Mouse (Mus musculus) cerebellum, adult 11 months (tissue): Measurements from ENCODE around the gene Trmt2a.

Experiments
- DNase-seq: peaks from one replicate; pipeline ENCODE4 v3.0.0; 2022

The Trmt2a gene

DNA sequence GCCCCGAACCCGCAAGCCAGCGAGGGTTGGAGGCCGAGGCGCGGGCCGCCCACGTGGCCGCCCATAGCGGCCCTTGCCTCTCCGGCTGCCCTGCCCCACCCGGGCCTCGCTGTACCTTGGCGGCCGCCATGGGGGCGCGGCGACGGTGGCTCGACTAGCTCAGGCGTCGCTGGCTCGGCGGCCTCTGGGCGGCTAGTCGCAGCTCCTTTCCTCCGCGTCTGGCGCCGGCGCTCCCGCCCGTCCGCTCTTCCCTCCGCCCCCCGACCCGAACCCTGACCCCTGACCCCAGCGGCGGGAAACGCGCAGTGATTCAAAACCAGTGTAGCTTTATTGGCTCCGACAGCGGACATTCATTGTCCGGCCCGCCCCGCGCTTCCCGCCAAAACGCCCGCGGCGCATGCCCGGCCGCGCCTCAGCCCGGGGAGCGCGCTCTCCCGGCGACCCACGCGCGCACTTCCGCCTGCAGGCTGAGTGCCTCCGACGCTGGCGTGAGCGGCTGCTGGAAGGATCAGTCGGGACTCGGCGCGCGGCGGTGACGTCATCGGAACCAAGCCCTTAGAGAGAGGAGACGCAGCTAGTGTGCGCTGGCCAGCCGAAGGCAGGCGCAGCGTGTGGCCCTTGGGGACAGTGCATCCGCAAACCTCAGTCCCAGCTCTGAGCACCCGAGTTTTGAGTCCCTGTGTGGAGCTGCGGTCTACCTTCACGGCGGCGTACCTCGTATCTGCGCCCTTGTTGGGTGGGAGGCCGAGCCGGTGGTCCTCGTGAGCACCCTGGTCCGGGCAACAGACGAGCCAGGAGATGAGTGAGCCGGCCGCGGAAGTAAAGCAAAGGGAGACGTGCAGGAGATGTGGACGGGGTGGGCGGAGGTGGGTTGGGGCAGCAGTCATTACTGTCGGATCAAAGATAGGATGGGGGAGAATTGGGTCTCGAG is at the start of gene Trmt2a, which contains the start of gene Ranbp1:
Gene Trmt2a, plus strand, starts transcription at position 247 of the 931 bp plus-strand sequence.
Gene Ranbp1, minus strand, starts transcription at position 300 of the 931 bp plus-strand sequence.
- peak; percentile 97 for DNase-seq

DNA sequence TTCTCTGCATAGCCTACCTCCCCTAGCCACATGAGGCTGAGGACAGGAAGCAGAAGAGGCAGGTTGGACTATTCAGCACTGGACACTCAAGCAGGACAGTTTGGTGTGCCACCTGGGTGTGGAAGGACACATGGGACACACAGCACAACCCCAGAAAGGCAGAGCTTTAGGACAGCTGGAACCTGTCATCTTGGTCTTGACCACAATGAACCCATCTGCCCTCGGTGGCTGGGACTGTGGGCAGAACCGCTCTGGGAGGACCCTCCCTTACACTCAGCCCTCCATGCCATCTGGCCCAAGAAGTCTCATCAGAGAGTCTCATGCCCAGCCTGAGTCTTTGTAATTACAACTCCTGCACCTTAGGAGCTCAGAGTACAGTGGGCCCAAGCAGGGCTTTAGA is 48.4 kb upstream of the Trmt2a start:
- DNase-seq, result no peak

DNA sequence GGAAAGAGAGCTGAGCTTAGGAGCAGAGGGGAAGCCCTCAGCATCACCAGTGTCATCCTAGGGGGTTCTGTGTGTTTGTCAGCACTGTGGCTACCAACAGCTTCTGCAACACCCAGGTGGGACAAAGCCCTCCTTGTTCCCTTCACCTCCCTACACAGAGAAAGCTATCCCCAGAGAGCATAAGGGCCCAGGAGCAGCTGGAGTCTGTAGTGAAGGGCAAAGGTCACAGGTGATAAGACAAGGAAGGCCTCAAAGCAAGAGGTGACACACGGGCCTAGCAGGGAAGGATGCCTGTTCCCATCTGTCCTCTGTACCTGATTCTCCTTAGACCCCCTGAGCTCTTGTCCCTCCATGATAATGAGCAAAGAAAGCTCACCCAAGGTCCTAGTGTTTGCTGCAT is 46.9 kb upstream of the Trmt2a start:
- DNase-seq, result no peak

DNA sequence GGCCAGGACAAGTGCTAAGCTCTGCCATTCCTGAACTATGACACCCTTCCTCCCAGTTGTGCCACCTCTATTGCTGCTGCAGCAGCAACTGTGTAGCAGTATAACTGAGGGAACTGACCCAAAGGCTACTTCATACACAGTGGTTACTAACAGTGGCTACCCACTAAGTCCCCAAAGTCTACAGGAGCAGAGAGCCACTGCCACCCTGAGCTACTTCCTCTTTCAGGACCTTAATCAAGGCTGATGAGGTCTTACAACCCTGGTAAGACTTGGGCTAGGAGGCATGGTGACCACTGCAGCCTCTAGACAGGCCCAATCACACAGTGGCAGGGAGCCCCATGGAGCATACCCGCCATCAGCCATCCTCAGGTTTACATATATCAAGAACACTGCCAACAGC is 46.4 kb upstream of the Trmt2a start:
- no peak for DNase-seq

DNA sequence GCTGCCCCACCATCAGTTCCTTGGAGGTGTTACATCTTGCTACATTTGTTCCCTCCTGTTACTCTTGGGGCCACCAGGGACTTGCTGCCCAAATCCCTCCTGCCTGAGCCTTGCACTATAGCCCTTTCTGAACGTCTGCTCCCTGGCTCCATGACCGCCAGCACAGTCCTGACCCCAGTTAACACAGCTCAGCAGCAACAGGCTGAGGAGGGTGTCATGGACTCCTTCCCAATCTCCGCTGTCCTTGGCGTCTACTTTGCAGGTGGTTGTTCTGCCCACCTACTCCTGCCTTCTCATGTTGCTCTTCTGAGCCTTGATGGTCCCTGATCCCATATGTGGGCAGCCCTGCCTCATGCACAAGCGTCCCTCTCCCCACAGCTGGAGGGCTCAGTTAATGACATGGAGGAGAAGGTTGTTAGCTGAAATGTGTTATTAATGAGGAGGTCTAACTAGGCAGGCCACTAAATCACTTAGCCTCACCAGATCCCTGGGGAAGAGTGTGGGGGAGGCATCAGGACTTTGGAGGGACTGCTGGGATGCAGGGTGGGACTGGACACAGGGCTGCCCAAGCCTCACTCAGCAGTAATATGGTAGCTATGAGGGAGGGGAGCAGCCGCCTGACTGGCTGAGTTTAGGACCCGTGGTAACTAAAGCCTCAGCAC is 44.9 kb upstream of the Trmt2a start:
- DNase-seq, result no peak

DNA sequence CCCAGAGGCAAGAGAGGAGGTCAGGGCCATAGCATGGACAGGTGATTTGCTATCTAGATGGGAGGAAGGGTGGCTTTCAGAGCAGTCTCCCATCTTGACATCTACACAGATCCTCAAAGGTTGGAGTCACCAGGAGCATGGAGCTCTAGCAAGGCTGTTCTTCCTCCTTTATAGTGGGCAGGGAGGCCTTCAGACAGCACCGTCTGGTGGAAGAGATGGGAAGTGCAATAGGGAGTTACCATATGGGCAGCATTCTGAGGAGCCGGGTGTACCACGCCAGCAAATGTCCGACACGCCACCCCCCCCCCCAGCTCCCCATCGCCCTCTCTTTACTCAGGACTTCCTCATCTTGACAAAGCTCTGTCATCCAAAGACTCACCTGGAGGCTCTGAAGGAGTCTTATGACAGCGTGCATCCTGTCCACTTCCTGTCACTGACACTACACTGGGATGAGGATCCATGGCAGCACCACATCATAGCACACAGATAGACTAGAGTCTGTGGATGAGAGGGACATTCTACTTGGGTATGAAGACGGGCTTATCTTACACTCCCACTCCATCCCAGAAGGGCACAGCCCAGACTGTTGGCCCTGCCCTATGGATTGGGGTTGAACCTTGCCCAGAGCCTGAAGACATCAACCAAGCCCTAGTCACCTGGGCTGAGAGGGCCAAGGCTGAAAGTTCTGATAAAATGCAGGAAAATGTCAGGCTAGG is 37.6 kb upstream of the Trmt2a start:
- DNase-seq, result peak; percentile 74

DNA sequence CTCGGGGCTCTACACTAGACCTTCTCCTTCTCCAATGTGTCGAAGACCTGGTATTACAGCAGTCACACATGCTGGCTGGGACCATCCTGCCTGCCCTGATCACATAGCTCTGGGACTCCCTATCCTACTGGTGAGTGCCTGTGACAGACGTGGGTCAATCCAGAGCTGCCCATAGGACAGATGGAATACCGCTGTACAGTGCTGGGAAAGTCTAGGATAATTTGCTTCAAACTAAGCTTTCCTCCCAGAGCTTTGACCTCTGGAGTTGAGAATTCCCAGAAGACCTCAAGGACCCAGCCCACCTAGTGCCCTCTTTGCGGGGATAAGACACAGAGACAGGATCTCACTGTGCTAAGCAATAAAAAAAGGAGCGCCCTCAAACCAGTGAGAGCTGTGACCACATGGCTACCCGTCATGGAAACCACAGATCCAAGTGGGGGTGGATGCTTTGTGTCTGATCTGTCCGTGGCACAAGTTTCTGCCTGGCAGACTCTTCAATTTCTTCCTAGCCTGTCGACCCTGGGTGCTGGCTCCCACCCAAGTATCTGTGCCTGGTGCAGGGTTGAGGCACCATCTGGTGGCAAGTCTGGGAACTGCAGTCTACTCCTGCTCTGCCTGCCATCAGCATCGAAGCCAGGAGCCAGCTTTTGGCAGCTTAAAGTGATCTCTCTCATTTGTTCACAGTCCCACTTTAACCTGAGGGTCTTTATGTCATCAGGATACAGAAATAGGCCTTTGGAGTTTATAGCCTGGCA is 36.9 kb upstream of the Trmt2a start:
- DNase-seq, result peak; percentile 91

DNA sequence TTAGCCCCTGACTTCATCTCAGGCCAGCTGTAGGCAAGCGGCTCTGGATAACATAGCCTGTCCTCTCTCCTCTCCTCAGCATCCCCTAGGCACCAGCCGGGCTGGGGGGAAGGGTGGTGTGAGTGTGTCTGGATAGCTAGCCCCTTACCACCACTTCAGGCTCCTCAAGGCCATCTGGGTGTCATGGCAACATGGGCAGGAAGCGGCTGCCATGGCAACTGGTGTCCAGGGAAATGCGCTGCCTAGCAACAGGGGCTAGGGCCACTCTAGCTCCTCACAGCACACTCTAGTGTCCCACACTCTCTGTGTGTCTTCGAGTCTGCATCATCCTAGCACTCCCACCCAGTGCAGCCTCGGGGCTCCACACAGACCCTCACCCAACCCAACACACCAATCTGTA is 34.8 kb upstream of the Trmt2a start:
- no peak for DNase-seq

DNA sequence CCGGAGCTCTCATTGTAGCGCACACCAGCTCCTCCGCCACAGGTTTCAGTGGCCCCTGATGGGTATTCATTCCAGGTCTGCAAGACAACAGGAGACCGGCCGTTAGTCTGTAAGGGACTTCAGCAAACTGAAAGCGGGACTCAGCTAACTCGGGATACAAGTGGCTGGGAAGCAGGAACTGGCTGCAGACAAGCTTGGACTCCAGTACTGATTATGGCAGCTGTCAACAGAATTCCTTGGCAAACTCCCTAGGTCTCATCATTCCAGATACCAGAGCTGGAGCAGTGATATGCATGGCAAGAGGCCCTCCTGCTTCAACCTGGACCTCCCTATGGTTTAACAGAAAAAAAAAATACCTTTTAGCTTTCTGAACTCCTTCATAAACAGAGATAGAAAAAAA is 33.6 kb upstream of the Trmt2a start:
- no peak for DNase-seq

DNA sequence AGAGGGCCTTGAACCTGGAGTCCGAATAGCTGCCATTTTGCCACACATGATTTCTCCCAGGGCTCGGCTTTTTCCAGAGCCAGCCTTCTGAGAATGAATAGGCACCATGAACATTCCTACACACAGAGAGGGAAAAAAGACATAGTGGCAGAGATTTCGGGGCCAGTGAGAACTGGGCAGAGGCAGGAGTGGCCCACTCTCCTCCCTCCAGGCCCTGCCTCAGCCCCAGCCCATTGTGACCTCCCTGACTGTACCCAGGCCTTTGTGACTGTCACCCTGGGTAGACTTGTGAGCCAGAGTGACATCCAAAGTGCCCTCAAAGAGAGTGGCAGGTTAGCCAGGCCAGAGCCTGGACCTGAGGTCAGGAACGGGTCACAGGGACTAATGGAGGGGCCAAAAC is 30.9 kb upstream of the Trmt2a start, which contains the start of gene Ccdc188:
Gene Ccdc188, plus strand, starts transcription at position 301 of the 400 bp plus-strand sequence.
- DNase-seq, result no peak

DNA sequence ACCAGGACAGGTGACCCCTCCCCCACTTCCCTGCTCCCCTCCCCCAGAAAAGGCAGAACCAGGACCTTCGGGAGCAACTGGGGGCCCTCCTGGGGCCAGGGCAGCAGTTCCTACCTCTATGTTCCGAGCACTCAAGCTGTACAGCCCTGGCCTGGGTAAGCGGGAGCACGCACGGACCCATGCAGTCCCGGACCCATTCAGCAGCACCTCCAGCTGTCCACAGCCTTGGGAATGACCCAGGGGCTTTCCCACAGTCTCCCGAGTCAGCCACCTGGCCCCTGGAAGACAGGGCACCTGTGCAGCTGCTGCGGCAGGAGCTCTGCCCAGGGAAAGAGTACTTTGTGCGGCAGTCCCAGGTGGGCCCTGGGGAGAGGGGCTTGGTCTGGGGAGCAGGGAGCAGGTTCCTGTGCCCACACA is 29.9 kb upstream of the Trmt2a start:
- DNase-seq, result no peak

DNA sequence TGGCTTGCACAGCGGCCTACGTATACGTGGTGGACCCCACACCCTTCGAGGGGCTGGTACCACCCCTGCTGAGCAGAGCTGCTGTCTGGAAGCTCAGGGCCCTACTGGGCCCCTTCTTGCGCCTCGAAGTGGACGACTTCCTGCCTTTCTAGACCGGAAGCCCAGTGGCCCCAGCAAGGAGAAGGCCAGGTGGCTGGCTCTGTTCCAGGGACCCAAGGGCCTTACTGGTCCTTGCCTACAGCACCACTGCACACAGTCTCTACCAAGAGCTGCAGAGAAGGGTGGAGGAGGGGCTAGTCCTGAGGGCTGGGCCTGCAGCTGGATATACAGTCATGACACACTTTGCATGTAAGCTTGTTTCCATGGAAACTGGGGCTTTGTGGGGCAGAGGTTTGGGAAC is 28.5 kb upstream of the Trmt2a start:
- no peak for DNase-seq

DNA sequence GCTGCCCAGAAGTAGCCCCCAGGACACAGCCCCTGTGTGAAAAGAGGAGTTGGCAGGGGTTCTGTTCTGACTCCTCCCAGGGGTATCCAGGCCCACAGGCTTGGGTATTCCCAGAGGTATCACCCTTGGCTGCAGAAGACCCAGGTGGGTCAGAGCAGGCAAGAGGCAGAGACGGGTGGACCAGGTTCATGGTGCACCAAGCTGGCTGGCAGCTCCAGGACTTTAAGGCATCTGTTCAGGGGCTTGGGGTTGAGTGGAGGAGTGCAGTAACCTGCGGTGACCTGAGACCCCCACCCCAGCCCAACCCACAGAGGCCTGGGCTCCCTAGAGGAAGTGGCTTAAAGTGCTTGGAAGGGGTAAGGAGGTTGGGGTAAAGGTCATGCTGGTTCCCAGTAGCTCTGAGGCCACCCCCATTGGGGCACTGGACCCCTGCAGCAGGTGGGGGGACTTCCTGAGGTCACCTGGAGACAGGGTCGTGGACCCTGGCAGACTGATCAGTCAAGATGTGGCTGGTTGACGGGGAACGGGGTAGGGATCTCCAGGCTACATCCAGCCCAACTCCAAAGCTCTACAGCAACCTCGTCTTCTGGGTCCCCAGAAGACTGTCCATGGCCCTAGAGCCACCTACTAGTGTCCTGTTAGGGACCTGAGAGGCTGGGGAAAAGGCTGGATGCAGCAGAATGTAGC is 27.5 kb upstream of the Trmt2a start:
- DNase-seq, result no peak

DNA sequence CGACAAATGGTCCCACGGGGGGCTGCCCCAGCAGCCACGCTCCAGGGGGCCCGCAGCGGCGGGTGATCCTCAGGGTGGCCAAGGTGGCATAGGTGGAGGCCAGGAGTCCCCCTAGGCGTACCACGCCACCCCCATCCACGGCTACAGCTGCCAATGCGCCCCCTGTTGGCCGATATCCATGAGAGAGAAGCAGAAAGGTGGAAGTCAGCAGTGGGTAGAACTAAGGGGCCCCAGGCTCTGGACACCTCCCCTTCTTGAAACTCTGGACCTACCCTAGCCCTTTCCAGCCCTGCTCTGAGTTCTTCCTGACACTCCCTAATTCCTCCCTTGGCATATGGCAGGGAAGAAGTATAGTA is 27.0 kb upstream of the Trmt2a start:
- no peak for DNase-seq

DNA sequence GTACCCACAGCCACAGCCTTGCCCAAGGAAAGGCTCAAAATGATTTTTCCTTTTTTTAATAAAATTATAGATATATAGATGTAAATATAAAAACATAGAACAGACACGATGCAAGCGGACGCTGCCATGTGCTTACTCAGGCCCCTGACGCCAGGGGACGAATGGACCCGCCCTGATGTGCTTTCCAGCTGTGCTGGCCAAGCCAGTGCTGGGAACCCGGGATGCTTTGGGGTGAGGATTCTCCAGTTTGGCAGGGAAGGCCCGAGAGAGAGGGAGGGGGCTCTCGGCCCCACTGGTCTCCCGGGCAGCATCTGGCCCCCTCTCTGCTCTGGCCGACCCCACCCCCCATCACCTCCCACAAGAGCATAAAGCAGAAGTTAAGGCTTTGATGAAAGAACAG is 26.3 kb upstream of the Trmt2a start:
- no peak for DNase-seq

DNA sequence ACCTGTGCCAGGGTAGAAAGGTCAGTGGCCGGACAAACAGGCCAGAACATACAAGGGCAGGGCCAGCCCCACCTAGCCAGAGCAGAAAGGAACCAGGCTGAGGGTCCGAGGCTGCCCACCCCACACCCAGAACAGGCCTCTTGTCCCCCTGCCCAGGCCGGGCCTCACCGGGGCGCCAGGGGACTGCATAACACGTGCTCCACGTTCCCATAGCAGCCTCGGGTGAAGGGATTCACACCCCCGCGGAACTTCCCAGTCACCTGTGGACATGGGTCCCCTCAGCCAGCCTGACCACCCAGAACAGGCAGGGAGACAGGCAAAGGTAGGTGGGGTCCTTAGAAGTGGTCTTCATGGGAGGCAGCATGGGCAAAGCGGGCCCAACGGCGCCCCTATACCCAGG is 21.3 kb upstream of the Trmt2a start:
- no peak for DNase-seq

DNA sequence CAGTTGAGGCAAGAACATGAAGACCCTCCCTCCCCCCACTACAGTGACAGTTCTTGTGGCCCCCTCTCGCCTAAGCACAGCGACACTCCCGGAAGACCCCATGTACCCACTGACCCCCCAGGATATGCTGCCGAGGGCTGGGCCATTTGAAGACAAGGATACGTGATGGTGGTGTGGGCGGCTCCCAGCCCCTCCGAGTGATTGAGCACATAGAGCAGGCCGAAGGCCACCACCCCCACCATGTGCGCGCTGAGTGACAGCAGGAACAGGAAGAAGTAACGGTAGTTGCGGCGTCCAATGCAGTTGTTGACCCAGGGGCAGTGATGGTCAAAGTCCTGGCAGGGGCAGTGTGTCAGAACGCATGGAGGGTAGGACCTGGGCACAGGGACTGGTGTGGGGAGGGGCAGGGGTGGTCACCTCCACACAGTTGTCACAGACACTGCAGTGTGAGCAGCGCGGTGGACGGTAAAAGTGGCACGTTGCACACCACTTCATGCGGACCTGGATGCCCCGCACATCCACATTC is 20.5 kb upstream of the Trmt2a start:
- no peak for DNase-seq

DNA sequence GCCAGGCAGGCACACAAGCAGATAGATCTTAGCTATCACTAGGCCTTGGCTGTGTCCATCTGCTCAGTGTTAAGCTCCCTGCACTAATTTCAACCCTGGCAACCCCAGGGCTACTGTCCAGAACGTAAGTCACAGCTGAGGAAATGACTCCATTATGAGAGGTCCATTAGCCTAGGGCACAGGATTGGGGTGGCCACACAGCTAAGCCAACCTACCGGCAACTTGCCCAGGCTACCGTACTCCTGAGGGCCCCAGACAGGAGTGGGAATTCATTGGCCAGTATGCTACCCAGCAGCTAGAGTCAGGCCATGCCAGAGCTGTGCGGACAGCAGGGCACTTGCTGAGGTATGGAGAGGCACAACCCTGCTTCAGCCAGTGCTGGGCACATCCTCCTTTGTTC is 19.6 kb upstream of the Trmt2a start:
- peak; percentile 66 for DNase-seq

DNA sequence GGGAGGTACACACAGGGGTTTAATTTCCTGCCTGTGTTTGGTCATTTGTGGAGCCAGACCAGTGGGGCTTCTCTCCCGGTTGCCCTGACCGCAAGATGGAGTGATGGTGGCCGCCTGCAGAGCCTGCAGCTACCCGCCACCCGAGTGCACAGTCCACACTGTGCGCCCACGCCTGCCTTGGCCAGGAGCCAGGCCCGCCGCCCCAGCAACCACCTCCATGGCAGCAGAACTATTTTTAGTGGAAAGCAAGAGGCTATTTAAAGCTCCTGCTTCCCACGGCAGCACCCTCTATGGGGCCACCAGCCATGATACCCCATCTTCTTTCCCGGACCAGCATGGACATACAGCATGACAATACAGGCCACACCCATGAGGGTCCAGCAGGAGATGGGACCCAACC is 18.9 kb upstream of the Trmt2a start:
- peak; percentile 66 for DNase-seq

DNA sequence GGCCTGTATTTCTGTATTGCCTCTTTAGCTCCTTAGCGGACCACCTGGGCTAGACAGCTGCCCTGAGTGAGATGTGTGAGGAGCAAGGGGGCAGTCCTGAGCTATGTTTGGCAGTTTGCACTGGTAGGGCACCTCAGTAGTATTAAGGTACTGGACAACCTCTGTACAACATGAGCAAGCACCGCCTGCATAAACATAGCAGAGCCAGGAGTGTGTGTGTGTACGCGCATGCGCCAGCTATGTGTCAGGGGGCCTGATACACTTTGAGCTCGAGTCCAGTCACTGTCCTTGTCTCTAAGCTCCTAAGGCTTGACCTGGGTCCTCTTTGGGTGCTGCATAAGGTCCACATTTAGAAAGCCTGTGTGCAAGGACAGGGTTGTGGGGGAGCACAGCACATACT is 17.9 kb upstream of the Trmt2a start:
- DNase-seq, result no peak

DNA sequence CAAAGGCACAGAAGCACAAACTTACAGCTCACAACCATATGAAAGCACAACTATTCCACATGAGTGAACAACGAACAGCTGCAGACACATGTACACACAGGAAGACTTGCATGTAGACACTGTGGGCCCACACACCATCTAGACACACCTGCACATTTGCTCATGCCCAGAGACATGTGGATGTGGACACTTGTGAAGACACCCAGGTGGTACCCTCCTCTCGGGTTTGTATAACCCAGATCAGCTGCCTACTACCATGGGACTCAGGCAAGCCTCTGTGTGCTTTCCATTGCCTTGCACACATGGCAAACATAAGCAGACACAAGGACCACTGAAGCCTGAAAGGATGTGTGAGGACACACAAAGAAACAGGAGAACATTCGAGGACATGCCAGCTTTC is 17.4 kb upstream of the Trmt2a start:
- DNase-seq, result no peak

DNA sequence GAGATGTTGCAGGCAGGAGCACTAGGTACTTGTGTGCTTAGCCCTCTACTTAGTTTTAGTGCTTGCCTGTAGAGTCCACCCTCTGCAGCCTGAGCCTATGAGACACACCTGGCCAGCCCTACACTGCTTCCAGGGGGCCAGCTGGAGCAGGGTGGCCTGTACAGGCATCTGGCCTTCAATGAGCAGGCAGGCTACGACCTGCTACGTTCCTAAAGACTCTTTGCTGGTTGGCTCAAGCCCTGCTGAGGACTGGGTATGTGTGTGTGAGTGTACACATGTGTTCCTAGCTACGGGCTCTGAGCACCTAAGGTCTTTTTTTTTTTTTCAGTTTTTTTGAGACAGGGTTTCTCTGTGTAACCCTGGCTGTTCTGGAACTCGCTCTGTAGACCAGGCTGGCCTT is 17.0 kb upstream of the Trmt2a start:
- DNase-seq, result no peak
